Mouse (Mus musculus): ENCODE measurements at regions not wholly inside any gene's neighbourhood (a gene's known extent, or its start where the extent isn't known, plus 50 kb on each side); places are given as distances from the start of the nearest gene placed in this dataset.

DNA sequence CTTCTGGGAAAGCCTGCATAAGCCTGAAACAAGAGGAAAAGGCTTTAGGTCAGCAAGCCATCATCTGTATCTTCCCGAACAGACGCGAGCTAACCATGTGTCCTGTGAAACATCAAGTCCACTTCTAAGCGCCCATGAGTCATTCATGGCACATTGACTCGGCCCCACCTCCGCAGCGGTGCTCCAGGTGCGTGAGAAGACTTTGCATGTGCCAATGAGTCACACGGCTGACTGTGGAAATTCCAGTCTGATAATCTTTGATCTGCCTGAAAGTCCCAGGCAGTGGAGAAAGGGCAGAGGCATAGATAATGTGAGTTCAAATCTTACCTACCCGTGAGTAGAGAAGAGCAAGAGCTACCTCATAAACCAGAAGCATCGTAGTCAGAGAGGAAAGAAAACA lies 137.8 kb downstream of the Pfkfb3 start:
- CTCF ChIA-PET = no interaction called here

DNA sequence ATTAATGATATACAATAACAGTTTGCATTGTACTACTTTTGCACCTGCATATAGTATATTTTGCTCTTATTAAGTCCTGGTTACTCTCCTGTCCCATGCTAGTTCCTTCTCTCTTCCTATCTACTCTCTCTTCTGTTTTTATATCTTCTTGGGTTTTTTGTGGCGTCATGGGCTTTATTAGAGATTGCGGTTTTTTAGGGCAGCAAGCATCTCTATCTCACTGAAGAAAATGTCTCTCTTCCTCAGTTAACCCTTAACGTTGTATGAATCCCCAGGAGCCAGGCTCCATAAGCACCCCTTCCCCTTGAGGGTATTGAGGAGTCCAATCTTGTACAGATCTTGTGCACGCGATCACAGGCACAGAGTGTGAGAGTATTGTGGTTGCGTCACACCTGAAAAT lies 141.4 kb downstream of the Pfkfb3 start:
- CTCF ChIA-PET = no interaction called here

DNA sequence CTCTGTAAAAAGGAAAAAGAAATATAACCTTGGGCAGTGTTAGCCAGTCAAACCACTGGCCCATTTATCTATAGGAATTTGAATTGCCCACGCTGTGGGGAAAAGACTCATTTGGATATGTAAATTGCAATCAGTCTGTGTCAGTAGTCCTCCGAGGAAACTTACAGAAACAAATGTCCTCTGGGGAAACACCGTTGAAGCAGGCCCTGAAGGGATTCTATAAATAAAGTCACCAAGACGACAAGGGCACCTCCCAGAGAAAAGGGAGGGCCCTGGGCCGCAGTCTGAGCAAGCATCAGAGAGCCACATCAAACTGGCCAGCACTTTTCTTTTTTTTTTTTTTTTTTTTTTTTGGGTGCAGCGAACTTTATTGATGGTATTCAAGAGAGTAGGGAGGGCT lies 145.4 kb downstream of the Pfkfb3 start:
- CTCF ChIA-PET = no interaction called here

DNA sequence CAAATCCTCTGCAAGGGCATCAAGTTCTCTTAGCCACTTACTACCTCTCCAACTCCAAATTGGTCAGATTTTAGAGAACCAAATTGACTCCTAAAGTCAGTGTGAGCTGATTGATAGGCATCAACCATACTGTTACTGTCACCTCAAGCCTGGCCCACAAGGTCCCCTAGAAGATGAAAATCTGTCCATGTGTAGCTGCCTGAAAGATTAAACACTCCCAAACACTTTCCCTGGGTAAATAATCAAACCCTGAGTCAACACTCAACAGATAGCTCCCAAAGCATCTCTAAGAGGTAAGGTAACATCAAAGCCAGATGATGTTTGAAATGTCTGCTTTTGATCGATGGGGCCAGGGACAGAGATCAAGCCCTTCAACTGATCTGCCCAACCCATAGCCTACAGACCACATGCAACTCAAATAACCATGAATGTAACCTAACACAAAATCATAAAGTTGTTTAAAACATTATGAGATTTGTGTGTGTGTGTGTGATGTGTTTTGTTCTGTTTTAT lies 147.7 kb downstream of the Pfkfb3 start:
- CTCF ChIA-PET = interaction anchor here (0.7 kb wide), 1 partner anchor 92 kb away, joined by 18 read pairs; no protein-coding TSS in a partner anchor

DNA sequence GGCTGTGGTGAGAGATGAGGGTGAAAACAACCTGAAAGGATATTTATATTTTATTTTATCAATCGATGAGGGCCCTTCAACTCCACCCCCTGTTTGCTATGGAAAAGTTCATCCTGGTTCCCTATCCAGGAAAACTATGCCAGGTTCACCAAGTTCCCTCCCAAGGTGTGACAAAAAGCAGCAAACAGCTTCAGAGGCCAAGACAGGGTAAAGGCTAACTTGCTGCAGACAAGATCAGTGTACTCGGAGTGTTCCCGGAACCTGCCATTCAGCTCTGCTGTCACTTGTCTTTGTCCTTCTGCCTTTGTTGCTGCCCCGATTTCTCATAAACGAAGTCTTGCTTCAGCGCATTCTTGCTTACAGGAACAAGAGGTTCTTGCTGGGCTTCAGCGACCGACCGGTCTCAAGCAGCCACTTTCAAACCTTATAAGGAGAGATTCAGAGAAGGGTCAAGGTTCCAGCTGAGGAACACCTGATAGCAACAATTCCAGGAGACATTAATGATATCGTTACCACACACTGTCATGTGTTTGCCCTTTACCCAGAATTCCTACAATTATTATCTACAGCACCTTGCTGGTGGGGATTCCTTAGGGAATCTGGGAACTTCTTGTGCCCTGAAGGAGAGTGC lies 151.5 kb downstream of the Pfkfb3 start:
- CTCF ChIA-PET = no interaction called here

DNA sequence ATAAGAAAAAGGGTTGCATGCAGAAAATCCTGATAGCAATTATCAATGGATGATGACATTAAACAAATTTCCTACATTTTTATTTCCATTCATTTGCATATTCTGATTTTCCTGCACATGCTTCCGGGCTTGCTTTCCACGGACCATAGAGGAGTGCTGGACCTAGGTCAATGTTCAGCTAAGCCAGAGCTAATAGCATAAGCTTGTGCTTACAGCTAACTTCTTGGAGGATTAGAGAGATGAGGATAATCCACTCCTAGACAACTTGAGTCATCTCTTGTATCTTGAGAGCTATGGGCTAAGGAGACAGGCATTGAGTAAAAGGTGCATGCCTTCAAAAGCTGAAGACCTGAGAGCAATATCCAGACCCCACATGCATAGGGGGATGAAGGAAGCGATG lies 154.5 kb downstream of the Pfkfb3 start:
- CTCF ChIA-PET = interaction anchor here (0.7 kb wide), 1 partner anchor 11 kb away, joined by 3 read pairs; no protein-coding TSS in a partner anchor

DNA sequence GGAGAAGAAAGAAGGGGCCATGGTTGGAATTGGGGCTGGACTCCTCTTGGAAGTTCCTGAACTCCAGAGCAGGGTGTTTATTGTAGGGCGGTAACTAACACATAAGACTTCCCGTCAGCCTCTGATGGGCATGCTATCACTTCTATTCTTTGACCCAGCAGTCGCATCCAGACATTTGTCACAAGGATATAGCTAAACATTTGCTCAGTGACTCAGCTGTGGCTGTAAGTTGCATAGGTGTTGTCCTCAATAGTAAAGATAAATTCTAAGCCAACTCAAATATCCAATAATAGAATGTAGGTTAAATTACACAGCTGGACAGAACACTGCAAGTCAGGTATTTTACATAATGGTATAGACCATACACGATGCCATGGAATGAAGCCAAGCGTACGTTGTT lies 154.9 kb downstream of the Pfkfb3 start:
- CTCF ChIA-PET = no interaction called here

DNA sequence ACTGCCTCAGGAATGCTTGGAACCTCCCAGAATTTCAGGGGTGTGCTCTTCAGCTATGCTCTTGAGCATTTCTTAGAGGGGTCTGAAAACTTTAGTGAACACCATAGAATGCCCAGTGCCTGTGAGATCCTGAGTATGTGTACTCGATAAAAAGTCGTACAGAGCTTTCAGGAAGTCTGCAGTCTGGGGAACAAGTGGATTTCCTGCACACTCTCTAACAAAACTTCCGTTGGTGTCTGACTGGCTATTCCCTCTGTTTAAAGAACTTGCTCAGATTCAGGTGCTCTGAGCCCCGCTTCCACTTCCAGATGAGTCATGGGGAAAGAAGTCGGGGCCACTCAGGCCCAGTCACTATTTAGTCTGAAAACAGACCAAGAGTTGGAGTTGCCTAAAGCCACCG lies 155.5 kb downstream of the Pfkfb3 start:
- CTCF ChIA-PET = no interaction called here

DNA sequence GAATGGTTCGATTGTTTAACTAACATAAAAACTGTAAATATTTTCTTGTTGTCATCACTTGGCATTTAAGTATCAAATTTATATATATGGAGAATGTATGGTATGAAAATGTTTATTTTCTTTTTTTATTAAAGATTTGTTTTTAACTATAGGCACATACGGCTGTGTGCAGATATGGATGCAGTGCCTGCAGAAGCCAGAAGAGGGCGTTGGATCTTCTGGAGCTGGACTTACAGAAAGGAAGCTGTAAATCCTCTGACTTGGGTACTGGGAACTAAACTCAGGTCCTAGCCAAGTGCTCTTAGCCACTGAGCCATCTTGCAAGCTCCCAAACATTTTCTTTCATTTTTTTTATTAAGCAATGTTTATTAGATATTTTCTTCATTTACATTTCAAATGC lies 157.0 kb downstream of the Pfkfb3 start:
- CTCF ChIA-PET = no interaction called here

DNA sequence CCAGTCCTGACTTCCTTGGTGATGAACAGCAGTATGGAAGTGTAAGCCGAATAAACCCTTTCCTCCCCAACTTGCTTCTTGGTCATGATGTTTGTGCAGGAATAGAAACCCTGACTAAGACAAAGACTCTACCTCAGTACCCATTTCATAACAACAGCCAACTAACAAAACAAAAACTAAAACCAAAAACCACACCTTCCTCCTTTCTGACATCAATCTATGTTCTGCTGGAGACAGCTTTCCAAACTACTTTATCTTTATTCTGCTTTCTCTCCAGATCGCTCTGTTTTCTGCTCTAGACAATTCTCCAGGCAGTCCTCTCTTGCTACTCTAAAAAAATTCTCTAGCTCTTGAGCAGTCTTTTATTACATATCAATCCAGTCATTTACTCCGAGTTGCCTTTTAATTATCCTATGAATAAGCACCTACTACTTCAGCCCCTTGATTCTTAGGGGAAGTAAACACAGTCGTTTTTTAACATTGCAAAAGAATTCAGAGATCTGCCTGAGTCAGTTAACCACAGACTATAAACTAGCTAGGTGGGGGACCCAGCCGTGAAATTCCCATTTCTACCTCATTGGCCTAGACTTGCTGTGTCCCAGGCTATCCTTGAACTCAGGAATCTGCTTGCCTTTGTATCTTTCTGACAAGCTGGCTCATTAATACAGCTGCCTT lies 159.1 kb downstream of the Pfkfb3 start:
- CTCF ChIA-PET = no interaction called here

DNA sequence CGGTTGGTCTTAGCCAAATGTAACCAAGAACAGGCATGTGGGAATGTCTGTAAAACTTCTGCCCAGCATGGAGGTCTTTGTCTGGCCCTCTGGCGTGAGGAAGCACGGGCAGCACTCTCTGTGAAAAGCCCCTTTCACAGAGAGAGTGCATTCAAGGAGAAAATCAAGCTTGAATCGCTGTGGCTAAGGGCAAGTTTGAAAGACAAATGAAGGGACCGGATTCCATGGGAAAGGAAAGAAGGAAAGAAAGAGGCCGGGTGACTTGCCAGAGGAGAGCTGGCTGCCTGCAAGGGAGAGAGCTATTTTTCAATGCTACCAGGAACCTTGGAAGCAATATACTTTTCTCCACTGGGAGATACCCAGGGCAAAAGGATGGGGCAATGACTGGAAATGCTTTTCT lies 162.2 kb downstream of the Pfkfb3 start:
- CTCF ChIA-PET = no interaction called here

DNA sequence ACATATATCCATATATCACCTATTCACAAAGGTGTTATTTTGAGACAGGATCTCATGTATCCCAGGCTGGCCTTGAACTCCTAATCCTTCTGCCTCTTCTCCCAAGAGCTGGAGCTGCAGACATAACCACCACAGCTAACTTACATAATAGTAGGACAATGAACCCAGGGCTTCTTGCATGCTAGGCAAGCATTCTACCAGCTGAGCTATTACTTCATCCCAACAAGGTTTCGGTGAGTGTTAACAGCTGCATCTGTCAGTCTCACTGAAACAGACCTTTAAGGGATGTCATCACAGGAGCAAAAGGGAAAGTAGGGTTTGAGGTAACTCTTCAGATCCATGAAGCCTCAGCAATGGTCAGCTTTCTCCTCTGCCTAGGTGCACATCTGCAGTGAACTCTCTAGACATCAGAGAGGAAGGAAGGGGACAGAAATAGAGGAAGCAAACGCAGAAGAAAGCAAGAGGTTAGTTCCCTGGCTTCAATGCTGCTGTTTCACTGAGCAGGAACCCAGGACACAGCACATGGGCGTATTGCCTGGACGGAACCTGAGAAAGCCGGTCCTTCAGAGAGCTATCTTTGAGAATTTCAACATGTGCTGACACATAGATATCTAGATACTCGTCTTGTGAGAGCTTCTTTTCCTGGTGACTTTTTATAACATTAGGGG lies 163.1 kb downstream of the Pfkfb3 start:
- CTCF ChIA-PET = no interaction called here

DNA sequence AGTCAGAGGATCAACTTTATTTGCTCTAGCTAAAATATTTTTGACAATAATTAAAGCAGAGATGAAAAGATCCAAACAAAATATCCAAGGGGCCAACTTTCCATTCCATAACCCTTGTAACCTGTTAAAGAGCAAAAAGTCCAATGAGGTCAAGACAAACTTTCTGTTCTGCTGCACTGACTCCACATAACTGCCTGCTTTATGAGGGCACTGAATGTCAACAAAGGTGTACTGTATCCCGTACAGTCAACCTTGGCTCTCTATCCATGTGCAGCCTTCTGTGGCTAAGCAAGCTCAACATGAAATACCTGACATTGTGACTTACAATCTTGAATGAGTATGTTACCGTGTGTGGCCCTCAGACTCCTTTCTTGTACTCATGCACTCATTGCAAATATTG lies 166.3 kb downstream of the Pfkfb3 start:
- CTCF ChIA-PET = no interaction called here

DNA sequence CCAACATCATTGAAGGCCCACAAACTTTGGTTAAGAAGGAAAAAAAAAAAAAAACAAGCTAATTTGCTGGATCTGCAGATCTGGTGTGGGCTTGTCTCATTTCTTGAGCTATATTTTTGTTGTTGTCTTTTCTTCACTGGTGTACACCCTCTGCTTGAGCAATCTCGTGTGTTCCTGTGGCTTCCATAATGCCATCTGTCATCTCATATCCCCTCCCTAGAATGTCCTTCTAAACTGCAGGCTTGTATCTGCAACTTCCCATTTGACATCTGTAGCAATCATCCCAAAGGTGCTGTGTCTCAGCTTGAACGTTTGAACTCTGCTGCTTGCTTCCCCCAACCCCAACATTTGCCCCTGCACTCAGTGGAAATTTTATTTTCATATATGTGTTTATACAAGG lies 170.1 kb downstream of the Pfkfb3 start:
- CTCF ChIA-PET = no interaction called here

DNA sequence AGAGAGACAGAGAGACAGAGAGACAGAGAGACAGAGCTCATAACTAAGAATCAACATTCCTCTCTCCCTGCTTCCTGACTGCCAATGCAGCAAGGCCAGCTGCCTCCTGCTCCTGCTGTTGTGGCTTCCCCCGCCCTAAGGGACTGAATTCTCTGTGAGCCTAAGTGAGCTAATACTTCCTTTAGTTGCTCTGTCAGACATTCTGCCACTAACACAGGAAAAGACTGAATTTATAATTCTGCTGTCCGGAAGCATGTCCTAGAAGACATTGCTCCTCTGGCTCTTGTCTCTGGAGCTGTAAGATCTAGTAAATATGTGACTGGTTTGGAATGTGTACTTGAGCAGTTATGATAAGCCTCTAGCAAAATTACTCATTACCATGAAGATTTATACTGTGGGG lies 176.7 kb downstream of the Pfkfb3 start:
- CTCF ChIA-PET = interaction anchor here (0.6 to 0.7 kb wide), 2 partner anchors 20 to 128 kb away, joined by 4 to 6 read pairs; no protein-coding TSS in a partner anchor

DNA sequence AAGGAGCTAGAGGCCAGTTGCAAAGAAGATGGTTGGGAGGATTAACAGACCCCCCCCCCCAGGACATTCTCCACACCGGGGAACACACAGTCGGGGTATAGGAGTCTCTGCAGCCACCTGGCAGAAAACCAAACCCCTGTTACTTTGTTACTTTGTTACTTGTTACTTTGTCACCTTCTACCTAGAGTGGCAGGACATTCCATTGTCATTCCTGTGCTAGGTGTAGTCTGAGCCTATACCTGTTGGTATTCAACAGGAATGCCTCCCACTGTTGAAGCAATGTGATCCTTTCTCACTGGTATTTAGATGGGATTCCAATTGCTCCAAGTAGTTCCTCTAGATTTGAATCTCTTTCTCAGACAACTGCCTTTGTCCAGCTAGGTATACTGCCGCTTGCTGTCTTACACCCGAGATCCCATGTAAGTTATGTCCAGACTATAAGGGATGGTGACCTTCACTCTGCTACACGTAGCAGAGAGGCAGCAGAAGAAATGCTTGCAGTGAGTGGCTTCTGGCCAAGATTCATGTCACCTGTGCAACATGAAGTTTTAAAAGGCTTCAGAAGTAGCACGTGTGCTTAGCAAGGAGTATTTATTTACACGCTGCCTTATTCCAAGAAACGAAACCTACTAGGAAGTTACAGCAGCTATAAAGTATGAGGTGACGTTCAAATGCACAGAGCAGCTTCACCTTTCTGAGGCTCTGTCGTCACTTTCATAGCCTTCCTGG lies 178.0 kb downstream of the Pfkfb3 start:
- CTCF ChIA-PET = interaction anchor here (0.5 to 1.1 kb wide), 3 partner anchors 167 to 1217 kb away, joined by 3 to 7 read pairs (median 5); no protein-coding TSS in a partner anchor

DNA sequence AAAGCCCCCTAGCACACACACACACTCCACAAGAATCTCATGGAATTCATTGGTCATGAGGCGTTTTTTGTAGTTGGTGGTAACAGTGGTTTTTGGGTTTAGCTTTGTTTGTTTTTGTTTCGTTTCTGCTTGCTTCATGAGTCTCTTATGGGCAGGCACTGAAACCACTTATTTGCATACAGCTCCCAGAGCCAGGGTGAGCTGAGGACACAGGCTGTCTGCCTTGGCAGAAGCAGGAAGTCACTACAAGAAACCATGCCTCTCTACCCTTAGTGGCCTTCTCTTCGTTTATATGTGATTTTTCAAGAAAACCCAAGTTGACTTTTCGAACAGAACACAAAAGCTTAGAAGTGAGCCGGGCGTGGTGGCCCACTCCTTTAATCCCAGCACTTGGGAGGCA lies 178.8 kb downstream of the Pfkfb3 start:
- CTCF ChIA-PET = interaction anchor here (0.6 to 1.1 kb wide), 2 partner anchors 168 to 276 kb away, joined by 3 to 7 read pairs; no protein-coding TSS in a partner anchor

DNA sequence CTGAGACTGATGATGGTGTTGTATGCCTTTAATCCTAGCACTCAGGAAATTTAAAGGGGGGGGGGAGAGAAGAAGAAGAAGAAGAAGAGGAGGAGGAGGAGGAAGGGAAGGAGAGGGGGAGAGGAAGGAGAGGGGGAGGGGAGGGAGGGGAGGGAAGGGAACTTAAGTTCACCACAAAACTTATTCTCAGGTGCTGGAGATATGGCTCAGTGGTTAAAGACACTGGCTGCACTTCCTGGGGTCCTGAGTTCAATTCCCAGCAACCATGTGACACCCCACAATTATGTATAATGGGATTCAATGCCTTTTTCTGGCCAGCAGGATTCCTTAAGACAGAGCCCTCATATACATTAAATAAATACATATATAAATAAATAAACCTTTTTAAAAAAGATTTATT lies 183.6 kb downstream of the Pfkfb3 start:
- CTCF ChIA-PET = no interaction called here

DNA sequence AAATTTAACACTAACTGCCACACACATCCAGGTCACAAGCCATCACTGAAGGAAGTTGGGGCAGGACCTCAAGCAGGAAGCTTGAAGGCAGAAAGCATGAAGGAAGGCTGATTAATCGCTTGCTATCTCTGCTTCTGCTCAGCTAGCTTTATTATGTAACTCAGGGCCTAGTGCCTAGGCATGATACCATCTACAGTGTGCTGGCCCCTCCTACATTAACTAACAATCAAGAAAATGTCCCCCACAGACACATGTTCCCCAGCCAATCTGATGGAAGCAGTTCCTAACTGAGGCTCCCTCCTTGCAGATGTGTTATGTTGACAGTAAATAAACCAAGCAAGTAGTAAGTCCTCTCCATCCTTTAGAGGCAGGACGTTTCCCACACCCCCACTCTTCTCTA lies 186.6 kb downstream of the Pfkfb3 start:
- CTCF ChIA-PET = no interaction called here

DNA sequence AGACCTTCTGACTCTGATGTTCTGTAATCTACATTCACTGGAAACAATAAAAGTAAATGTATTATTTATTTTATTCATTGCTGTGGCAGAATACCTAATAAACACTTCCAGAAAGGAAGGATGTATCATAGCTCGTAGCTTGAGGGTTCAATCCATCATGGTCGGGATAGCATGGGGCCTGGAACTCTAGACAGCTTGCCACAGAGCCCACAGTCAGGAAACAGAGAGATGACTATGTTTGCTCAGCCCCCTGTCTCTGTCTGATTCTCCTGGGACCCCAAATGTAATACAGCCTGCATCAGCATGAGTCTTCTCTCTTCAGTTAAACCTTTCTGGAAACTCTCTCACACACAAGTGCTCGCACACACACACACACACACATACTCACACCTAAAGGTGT lies 188.1 kb downstream of the Pfkfb3 start:
- CTCF ChIA-PET = no interaction called here

DNA sequence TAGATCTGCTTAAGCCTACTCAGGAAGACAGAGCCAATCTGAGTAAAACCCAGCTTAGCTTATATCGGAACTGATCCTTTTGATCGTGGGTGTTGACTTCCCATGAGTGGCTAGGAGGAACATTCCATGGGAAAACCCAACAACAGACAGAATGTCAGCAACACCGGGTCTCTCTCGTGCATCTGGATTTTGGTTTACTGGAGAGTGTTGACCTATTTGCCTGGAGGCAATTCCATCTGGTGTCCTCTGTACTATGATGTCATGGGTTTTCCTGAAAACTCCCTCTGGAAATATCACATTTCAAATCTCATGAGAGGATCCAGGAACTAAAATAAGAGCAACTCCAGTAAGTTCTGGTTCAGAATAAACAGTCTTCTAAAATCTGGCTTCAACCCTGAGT lies 188.5 kb downstream of the Pfkfb3 start:
- CTCF ChIA-PET = no interaction called here

DNA sequence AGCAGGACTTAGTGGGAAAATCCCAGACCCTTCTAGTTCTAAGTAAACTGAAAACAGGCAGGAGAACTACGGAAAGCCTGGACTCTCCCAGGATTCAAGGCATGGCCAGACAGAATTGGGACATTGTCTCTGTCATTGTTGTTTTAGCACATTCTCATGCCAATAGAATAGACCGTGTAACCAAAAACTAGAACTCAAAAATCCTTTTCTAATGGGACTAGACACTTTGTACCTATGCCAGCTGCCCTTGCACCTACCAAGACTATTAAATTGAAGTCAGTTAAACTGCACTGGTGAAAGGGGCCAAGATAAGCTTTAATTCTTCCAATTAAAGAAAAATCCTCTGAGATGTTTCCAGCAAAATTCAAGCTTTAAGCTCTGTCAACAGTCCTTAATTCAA lies 189.8 kb downstream of the Pfkfb3 start:
- CTCF ChIA-PET = no interaction called here
